Mouse (Mus musculus): ENCODE data around the gene Prrg2. TPM values are rescaled to one million over a fixed set of nuclear protein-coding genes. Genes with fewer than 3 reads are reported as not detected.
"Not testable (repeated sequence)": the region's sequence is repeated elsewhere in the genome, so short reads cannot be mapped to it uniquely, and the experiment has no call there.

Gene Prrg2
- polyA plus RNA-seq, 1 experiment from 2014 or later, result 17.8 TPM

GRCm38 (mm10) chr7:45025601-45026220 lies 36.8 kb downstream of the Prrg2 start:
- peak overlapping the region; percentile 22; the same call in 1 of the 2 replicates for H3K27ac ChIP-seq (replicated peaks)
- ATAC-seq (ENCODE audit: low FRiP score, low read depth), result no peak
- WGBS, result 83% methylated on average over 8 of the region's 8 CpGs
- H3K4me1 ChIP-seq, result peaks cover 8% of the 10 kb centered on the region; the same call in 1 of the 2 replicates
- H3K27me3 ChIP-seq, result no peaks in the 10 kb centered on the region
- peaks cover 42% of the 10 kb centered on the region for H3K36me3 ChIP-seq
- H3K9me3 ChIP-seq, result no peaks in the 10 kb centered on the region
- no peak overlapping the region for H3K4me2 ChIP-seq (replicated peaks)
- no peak overlapping the region for H3K9ac ChIP-seq (replicated peaks)
- H3K4me3 ChIP-seq, result no peak overlapping the region

DNA sequence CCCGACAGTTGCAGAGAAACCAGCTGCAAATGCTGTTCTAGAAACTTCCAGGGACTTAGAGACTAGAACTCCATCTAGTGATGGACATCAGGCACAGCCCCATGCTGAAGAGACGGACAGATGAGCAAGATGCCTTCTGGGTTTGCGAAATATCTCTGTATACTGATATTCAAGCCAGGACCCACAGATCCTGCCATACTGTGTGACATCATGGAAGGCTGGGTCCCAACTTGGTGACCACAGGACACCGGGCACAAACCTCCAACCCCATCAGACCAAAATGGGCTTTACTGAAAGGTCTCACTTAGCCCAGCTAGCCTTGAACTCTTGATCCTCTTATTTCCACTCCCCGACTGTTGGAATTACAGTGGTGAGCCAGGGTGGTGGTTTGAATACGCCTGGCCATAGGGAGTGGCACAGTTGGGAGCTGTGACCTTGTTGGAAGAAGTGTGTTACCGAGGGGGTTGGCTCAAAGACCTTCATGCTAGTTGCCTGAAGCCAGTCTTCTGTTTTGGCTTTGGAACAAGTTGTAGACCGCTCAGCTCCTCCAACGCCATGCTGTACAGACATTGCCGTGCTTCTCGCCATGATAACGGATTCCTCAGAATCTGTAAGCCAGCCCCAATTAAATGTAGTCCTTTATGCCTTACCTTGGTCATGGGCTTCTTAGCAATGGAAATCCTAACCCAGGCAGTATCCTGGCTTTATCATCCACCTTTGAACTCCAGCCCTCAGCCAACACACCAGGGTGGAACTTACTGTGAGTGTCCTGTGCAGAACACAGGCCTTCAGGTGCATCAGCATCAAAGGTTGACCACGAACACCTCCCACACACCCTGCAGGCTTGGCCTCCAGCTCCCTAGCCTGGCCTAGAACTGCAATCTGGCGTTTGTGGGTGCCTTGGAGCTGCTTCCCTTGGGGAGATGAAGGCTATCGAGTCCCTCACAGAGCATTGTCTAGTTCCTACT lies 37.9 kb downstream of the Prrg2 start:
- peaks cover 31% of the 10 kb centered on the region for H3K36me3 ChIP-seq
- ATAC-seq (ENCODE audit: low FRiP score, low read depth), result no peak
- no peak overlapping the region for H3K9ac ChIP-seq (replicated peaks)
- H3K4me1 ChIP-seq, result peaks cover 8% of the 10 kb centered on the region; the same call in 1 of the 2 replicates
- peaks cover 10% of the 10 kb centered on the region; the same call in 1 of the 2 replicates for H3K27me3 ChIP-seq
- no peak overlapping the region for H3K4me2 ChIP-seq (replicated peaks)
- WGBS, result 89% methylated on average over 15 of the region's 15 CpGs
- no peak overlapping the region for H3K27ac ChIP-seq (replicated peaks)
- H3K9me3 ChIP-seq, result no peaks in the 10 kb centered on the region
- H3K4me3 ChIP-seq, result no peak overlapping the region

- Histone ChIP-seq H3K36me3 (peaks cover 22% of the 10 kb centered on the region), H3K27me3 (peaks cover 17% of the 10 kb centered on the region)
- not testable (repeated sequence) for H3K4me1 ChIP-seq; ATAC-seq (ENCODE audit: low FRiP score, low read depth); H3K9ac ChIP-seq (replicated peaks); H3K4me2 ChIP-seq (replicated peaks); H3K27ac ChIP-seq (replicated peaks); H3K4me3 ChIP-seq; H3K9me3 ChIP-seq
- WGBS, result 87% methylated on average over 5 of the region's 5 CpGs
Measured at GRCm38 (mm10) chr7:45023711-45024110, 38.8 kb downstream of the Prrg2 start.

- peaks cover 14% of the 10 kb centered on the region for H3K4me1 ChIP-seq
- no peaks in the 10 kb centered on the region for H3K9me3 ChIP-seq
- 74% methylated on average over 9 of the region's 9 CpGs for WGBS
- no peak overlapping the region for H3K4me3 ChIP-seq
- H3K27me3 ChIP-seq, result peaks cover 23% of the 10 kb centered on the region
- no peaks in the 10 kb centered on the region for H3K36me3 ChIP-seq
- no peak overlapping the region for H3K4me2 ChIP-seq (replicated peaks)
- no peak overlapping the region for H3K9ac ChIP-seq (replicated peaks)
- no peak for ATAC-seq (ENCODE audit: low FRiP score, low read depth)
- H3K27ac ChIP-seq (replicated peaks), result no peak overlapping the region
Measured at GRCm38 (mm10) chr7:45020225-45020624, 42.3 kb downstream of the Prrg2 start.

DNA sequence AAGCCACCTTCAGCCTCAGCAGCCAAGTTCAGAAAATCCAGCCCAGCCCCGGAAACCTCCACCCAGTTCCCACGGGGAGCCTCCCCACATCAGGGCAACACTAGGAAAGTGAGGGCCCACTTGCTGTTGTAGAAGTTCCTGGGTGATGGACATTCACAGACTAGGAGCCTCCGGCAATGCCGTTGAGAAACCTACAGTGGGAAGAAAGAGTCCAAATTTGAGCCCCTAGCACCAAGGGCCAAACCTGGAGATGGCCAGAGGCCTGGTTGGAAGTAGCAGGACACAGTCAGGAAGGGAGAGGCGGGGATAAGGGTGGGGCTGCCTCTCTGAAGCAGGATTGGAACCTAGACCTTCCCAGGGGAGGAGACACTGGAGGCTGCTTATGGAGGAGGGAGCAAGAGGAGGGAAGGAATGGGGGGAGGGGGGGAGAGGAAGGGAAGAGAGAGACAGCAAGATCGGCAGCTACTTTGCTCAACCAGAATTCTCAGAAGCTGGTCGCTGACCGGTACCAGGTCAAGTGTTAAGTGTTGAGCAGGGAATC lies 43.4 kb downstream of the Prrg2 start:
- WGBS, result 39% methylated on average over 8 of the region's 8 CpGs
- Histone ChIP-seq H3K4me1 (peaks cover 25% of the 10 kb centered on the region), H3K36me3 (0 out of 2 replicates have a peak, but pooled peaks cover under 1% of the 10 kb centered on the region), H3K9me3 (no peaks in the 10 kb centered on the region), H3K27me3 (peaks cover 23% of the 10 kb centered on the region), H3K9ac (replicated peaks) (no peak overlapping the region; the same call in 1 of the 2 replicates), H3K4me2 (replicated peaks) (no peak overlapping the region), H3K4me3 (no peak overlapping the region), H3K27ac (replicated peaks) (no peak overlapping the region)
- no peak for ATAC-seq (ENCODE audit: low FRiP score, low read depth)

GRCm38 (mm10) chr7:45017242-45018061 lies 45.0 kb downstream of the Prrg2 start, which contains the start of gene Rras:
TSS of gene Rras (plus strand) at chr7:45017961.
- H3K9ac ChIP-seq (replicated peaks), result peak within 1 kb of the TSS; percentile 76
- no peaks in the 10 kb centered on the region for H3K9me3 ChIP-seq
- peak within 1 kb of the TSS; percentile 88 for H3K27ac ChIP-seq (replicated peaks)
- peaks cover 23% of the 10 kb centered on the region for H3K27me3 ChIP-seq
- ATAC-seq (ENCODE audit: low FRiP score, low read depth), result peak; percentile 86
- peak within 1 kb of the TSS; percentile 82 for H3K4me2 ChIP-seq (replicated peaks)
- peaks cover 26% of the 10 kb centered on the region for H3K4me1 ChIP-seq
- H3K4me3 ChIP-seq, result peak within 1 kb of the TSS; percentile 93
- peaks cover 17% of the 10 kb centered on the region for H3K36me3 ChIP-seq
- under 1% methylated on average over 36 of the region's 36 CpGs for WGBS

- Histone ChIP-seq H3K4me3 (peak overlapping the region; percentile 93), H3K9me3 (no peaks in the 10 kb centered on the region), H3K27me3 (peaks cover 23% of the 10 kb centered on the region), H3K9ac (replicated peaks) (peak overlapping the region; percentile 49), H3K4me2 (replicated peaks) (peak overlapping the region; percentile 82), H3K27ac (replicated peaks) (peak overlapping the region; percentile 88), H3K4me1 (peaks cover 26% of the 10 kb centered on the region), H3K36me3 (peaks cover 24% of the 10 kb centered on the region)
- WGBS, result 3% methylated on average over 4 of the region's 4 CpGs
- no peak for ATAC-seq (ENCODE audit: low FRiP score, low read depth)
Measured at GRCm38 (mm10) chr7:45016761-45017160, 45.7 kb downstream of the Prrg2 start.

- peak; percentile 91 for ATAC-seq (ENCODE audit: low FRiP score, low read depth)
Measured at GRCm38 (mm10) chr7:45015957-45016612, 46.4 kb downstream of the Prrg2 start, which contains the start of gene Scaf1. TSS of gene Scaf1 (minus strand) at chr7:45016363.

DNA sequence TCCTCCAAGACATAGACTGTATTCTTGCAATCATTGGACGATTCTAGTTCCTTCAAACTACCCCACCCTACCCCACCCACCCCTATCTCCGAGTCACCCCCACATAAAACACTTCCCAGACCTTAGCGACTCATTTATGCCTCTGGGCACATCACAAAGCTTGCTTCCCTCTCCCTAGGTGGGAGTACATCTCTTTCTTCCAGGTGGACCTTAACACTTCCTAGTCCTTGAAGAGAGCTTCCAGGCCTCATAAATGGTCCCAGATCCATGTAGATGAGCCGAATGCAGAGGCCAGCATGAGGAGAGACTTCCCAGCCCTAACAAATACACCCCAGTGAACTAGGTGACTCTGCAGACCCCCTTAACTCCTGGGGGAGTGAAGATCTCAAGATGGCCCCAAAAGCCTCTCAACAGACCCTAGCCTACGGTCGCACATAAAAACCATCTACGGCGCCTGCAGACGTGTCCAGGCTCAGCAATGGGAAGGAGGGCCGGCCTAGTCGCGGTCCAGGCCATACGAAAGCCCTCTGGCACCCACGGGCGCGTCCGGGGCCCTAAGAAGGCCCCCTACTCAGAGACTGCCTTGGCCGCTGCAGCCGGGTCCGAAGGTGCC lies 47.0 kb downstream of the Prrg2 start:
- WGBS, result 3% methylated on average over 20 of the region's 20 CpGs
- Histone ChIP-seq H3K4me1 (peaks cover 26% of the 10 kb centered on the region), H3K9ac (replicated peaks) (peak overlapping the region; percentile 97), H3K4me3 (peak overlapping the region; percentile 93), H3K27me3 (peaks cover 22% of the 10 kb centered on the region), H3K36me3 (peaks cover 32% of the 10 kb centered on the region), H3K4me2 (replicated peaks) (peak overlapping the region; percentile 87), H3K27ac (replicated peaks) (peak overlapping the region; percentile 81), H3K9me3 (no peaks in the 10 kb centered on the region)
- no peak for ATAC-seq (ENCODE audit: low FRiP score, low read depth)

More at GRCm38 (mm10) chr7:45015957-45016612, 46.4 kb downstream of the Prrg2 start, which contains the start of gene Scaf1:
- H3K9ac ChIP-seq (replicated peaks), result peak within 1 kb of the TSS; percentile 97
- peak within 1 kb of the TSS; percentile 88 for H3K27ac ChIP-seq (replicated peaks)
- H3K4me1 ChIP-seq, result peaks cover 26% of the 10 kb centered on the region
- H3K27me3 ChIP-seq, result peaks cover 23% of the 10 kb centered on the region
- under 1% methylated on average over 67 of the region's 69 CpGs for WGBS
- peak within 1 kb of the TSS; percentile 87 for H3K4me2 ChIP-seq (replicated peaks)
- H3K36me3 ChIP-seq, result peaks cover 30% of the 10 kb centered on the region
- H3K4me3 ChIP-seq, result peak within 1 kb of the TSS; percentile 93
- H3K9me3 ChIP-seq, result no peaks in the 10 kb centered on the region

DNA sequence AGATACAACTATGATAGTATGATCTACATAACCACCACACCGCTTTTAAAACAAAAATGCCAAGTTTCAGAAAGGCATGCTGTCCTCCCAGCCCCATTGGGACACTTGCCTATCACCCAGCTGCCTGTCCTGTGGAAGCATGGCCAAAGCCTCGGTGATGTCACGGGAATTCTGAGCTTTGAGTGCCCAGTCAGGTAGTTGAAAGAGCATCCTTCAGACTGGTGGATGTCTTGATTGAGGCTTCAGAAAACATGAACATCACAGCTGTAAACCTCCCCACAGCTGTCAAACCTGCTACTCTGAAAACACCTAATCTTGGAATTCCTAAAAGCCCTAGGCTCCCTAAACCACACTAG lies 48.4 kb downstream of the Prrg2 start:
- H3K9ac ChIP-seq (replicated peaks), result peak overlapping the region; percentile 97; the same call in 1 of the 2 replicates
- WGBS, result 96% methylated on average over 3 of the region's 3 CpGs
- peaks cover 10% of the 10 kb centered on the region; the same call in 1 of the 2 replicates for H3K27me3 ChIP-seq
- no peak overlapping the region for H3K27ac ChIP-seq (replicated peaks)
- ATAC-seq (ENCODE audit: low FRiP score, low read depth), result no peak
- no peak overlapping the region for H3K4me2 ChIP-seq (replicated peaks)
- peaks cover 46% of the 10 kb centered on the region for H3K36me3 ChIP-seq
- 0 out of 2 replicates have a peak overlapping the region, but pooled peaks have one; percentile 93 for H3K4me3 ChIP-seq
- peaks cover 26% of the 10 kb centered on the region for H3K4me1 ChIP-seq
- H3K9me3 ChIP-seq, result no peaks in the 10 kb centered on the region
